Mouse (Mus musculus) stomach, postnatal 0 days (tissue): ENCODE measurements around the gene Ngfr.

Experiments used
- CTCF ChIP-seq: IDR thresholded peaks from 2 replicates; pipeline ENCODE4 v1.5.1; 2016; ENCODE audit warnings: antibody characterized with exemption, low read depth, mild to moderate bottlenecking, moderate library complexity
- EP300 ChIP-seq: optimal IDR thresholded peaks from 2 replicates; pipeline ENCODE3; 2016; ENCODE audit warnings: antibody characterized with exemption

DNA sequence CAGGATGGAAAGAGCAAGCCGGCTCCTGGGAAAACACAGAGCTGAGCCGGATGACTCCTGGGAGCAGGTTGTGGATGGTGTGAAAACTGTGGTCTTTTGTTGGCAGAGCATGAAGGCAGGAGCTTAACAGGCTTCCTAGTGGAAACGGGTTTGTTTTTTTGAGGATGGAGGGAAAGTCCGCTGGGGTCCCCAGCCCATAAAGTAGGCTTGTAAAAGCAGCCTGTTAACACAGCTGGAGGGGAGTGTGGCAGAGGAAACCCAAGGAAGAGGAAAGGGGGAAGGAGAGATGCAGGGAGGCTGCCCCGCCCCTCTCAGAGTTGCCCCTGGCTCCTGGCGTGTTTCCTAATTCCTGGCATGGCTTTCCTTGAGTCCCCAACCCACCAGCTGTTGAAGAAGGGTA, 8.1 kb downstream of the Ngfr start:
- TF ChIP-seq CTCF (no peak), EP300 (no peak)
